Mouse (Mus musculus): ENCODE data around the gene Gpatch3.

The Gpatch3 gene

GRCm38 (mm10) chr4:133620668-133621067 is 46.1 kb downstream of the Gpatch3 start:
- no peak for DNase-seq

- DNase-seq, result no peak
Observed at GRCm38 (mm10) chr4:133622161-133622695, 47.7 kb downstream of the Gpatch3 start.

GRCm38 (mm10) chr4:133624830-133625229 is 50.3 kb downstream of the Gpatch3 start:
- DNase-seq, result no peak

GRCm38 (mm10) chr4:133625621-133626071 is 51.1 kb downstream of the Gpatch3 start:
- DNase-seq, result no peak

GRCm38 (mm10) chr4:133626221-133626620 is 51.7 kb downstream of the Gpatch3 start:
- no peak for DNase-seq

- DNase-seq, result no peak
Observed at GRCm38 (mm10) chr4:133626621-133627020, 52.1 kb downstream of the Gpatch3 start.

- DNase-seq, result no peak
Observed at GRCm38 (mm10) chr4:133627039-133627438, 52.5 kb downstream of the Gpatch3 start.

GRCm38 (mm10) chr4:133628517-133628916 is 54.0 kb downstream of the Gpatch3 start:
- no peak for DNase-seq

- no peak for DNase-seq
Observed at GRCm38 (mm10) chr4:133629191-133629590, 54.6 kb downstream of the Gpatch3 start.

GRCm38 (mm10) chr4:133630326-133630920 is 55.9 kb downstream of the Gpatch3 start:
- DNase-seq, result no peak

GRCm38 (mm10) chr4:133631071-133631768 is 56.7 kb downstream of the Gpatch3 start:
- DNase-seq, result no peak

GRCm38 (mm10) chr4:133631769-133632411 is 57.3 kb downstream of the Gpatch3 start:
- DNase-seq, result no peak

- no peak for DNase-seq
Observed at GRCm38 (mm10) chr4:133632483-133633327, 58.2 kb downstream of the Gpatch3 start.

- DNase-seq, result peak; percentile 89
Observed at GRCm38 (mm10) chr4:133633332-133634042, 58.9 kb downstream of the Gpatch3 start.

All from right cerebral cortex, postnatal 25 days (tissue).